Mouse (Mus musculus): ENCODE results near the gene Them7.

The Them7 gene

DNA sequence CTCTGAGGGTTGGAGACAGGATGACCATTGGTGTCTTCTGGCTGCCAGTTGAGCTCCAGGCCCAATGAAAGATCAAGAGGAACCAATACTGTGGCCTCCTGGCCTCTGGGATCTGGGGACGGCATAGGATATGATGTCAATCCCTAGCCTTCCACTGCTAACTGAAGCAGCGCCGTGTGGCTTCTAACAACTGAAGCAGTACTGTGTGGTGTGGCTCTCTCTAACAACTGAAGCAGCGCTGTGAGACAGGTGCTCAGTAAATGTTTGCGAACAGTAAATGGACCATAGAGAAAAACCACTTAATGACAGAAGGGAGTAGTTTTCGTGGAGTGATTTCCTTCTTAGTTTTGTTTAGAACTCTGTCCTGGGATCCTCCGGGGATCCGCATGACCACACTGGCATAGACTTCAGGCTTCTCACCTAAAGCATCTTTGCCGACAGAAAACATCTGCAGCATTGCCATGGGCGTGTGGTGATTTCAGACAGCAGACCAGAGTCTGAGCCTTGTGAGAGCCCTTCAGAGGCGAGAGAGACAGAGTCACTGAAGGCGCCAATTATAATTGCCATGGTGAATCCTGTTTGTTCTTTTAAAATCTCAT lies 194.6 kb downstream of the Them7 start:
- no peak for DNase-seq

DNA sequence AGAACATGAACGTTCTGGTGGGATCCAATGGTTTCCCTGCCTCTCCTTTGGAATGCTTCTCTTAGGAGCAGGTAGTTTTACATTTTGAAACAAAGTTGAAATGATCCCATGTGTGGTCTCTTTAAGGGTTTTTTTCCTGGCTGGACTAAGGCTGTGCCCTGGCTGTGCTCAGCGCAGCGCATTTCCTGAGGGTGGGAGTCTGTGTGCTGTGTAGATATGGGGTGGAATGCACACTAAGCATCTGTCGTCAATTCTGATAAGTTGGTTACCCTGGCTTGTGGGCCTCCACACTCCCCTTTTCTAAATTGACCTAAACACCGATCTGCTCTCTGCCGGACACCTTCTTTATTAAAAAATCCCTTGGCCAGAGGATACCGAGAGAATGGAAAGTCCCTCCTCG lies 203.3 kb downstream of the Them7 start:
- DNase-seq, result no peak

DNA sequence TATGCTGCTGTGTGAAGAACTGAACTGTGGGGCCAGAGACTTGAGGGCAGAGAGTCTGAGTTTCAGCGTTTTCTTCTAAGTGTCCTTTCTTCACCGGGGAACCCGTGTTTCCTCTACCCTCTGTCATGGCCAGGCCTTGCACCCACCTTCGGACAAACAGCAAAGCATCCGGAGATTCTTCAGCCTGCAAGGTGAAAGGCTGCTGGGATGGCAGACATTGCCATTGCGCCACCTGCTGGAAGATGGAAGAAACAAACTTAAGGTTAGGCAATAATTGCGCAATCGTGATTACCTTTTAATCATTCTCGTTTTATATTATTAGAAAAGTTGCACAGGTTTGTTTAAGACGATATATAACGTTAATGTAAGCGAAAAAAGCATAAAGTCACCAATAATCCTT lies 203.9 kb downstream of the Them7 start:
- DNase-seq, result peak; percentile 7 to 14

DNA sequence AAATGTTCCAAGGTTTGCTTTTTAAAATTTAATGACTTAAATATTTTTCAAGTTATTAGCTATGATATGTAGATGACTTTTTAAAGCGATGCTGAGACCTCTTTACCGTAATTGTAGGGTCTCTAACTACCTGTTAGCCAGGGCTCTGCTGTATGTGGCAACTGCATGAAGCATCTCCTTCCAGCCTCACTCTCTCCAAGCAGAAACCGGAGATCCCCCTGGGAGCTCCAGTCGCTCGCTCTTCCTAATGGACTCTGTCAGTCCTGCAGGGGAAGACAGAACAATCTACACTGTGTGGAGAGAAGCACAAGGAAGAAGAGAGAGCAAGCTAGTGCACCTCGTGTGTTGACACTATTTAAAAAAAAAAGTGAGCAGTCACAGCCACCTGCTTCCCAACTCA lies 204.3 kb downstream of the Them7 start:
- DNase-seq, result no peak
